Mouse (Mus musculus): ENCODE results near the gene D8Ertd738e. TPM values are rescaled to one million over a fixed set of nuclear protein-coding genes. Genes with fewer than 3 reads are reported as not detected.
"Not testable (repeated sequence)": the region's sequence is repeated elsewhere in the genome, so short reads cannot be mapped to it uniquely, and the experiment has no call there.

D8Ertd738e gene
- 386 and 390 TPM in 2 replicates for polyA plus RNA-seq (2016; fragmentation: Nextera tagmentation; extraction: Ambion mirVana)

DNA sequence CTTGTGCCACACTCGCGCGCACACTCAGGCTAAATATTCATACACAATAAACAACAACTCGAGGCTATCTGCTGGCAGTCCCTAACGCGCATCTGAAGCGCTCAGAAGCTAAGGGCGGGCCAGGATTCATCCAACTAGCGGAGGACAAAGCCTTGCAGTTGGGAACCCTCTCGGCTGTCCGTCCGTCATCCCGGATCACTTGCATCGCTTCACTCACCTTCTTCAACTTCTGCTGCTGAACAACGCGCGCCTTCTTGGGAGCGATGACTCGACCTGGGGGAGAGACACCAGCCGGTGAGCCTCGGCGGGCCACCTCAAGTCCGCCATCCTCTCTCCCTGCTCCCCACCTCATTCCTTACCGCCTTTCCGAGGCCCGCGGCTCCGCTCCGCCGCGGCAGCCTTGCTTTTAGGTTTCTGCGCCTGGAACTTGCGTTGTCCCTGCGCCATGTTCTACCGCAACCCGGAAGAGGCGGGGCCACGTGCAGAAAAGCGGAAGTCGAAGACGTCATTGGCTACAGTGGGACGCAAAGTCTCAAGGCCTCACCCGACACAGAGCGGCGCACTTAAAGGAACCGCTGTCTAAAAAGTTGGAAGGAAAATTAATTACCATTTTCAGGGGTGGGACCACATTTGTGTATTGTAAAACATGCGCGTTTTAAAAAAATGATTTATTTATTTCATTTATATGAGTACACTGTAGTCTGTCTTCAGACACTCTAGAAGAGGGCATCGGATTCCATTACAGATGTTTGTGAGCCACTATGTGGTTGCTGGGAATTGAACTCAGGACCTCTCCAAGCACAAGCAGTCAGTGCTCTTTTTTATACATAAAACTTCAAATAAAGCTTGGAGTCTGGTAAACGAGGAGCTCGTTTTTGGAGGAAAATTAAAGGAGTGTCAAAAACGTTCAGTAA lies at the start of gene D8Ertd738e:
D8Ertd738e (minus strand) TSS at position 463 of the 914 bp plus-strand sequence.
- no peaks in the 10 kb centered on the region for H3K27me3 ChIP-seq (ENCODE audit: poor library complexity, severe bottlenecking)
- peak within 1 kb of the TSS; percentile 88 for H3K27ac ChIP-seq
- peak within 1 kb of the TSS; percentile 94 for H3K4me3 ChIP-seq
- no peaks in the 10 kb centered on the region for H3K9me3 ChIP-seq
- H3K4me1 ChIP-seq, result peaks cover 14% of the 10 kb centered on the region; the same call in 1 of the 2 replicates
- DNase-seq (ENCODE audit: extremely low spot score, low spot score), result peak; percentile 91
- peaks cover 83% of the 10 kb centered on the region for H3K36me3 ChIP-seq (replicated peaks)
- 4% methylated on average over 52 of the region's 52 CpGs for WGBS

DNA sequence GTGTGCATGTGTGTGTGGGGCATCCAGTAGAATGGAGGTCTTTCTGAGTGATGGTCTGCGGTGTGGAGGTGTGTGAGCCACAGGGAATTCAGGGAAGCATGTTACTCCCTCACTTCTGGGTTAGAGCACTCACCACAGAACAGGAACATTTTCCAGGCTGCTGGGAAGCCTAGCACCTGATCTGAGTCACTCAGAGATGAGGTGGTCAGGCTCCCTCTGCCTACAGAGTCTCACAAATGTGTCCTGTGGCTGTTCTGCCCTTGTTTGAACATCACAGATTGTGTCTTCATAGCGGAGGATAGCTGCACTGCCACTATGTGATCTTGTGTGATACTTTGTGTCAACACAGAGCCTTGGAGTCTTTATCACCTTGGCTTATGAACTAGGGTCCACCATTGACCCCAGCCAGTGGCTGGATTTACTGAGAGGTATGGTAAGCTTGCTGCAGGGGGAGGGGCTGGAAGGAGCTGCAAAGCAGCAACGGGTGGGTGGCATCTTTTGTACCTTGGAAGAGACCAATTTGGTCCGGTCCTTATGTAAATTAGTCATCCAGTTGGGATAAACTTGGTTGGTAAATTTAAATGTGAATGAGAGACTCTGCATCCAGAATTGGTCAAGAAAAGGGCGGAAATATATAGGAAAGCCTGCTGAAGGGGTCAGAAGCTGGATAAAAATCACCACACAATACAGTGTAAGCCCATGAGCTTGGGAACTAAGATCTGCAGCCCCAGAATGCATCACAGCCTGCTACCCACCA lies 47.7 kb upstream of the D8Ertd738e start:
- H3K27ac ChIP-seq, result no peak overlapping the region
- 0 out of 2 replicates have a peak, but pooled peaks cover 4% of the 10 kb centered on the region for H3K27me3 ChIP-seq (ENCODE audit: poor library complexity, severe bottlenecking)
- no peak overlapping the region for H3K4me3 ChIP-seq
- H3K4me1 ChIP-seq, result no peaks in the 10 kb centered on the region
- no peaks in the 10 kb centered on the region for H3K36me3 ChIP-seq (replicated peaks)
- no peaks in the 10 kb centered on the region for H3K9me3 ChIP-seq
- no peak for DNase-seq (ENCODE audit: extremely low spot score, low spot score)
- 71% methylated on average over 5 of the region's 5 CpGs for WGBS

DNA sequence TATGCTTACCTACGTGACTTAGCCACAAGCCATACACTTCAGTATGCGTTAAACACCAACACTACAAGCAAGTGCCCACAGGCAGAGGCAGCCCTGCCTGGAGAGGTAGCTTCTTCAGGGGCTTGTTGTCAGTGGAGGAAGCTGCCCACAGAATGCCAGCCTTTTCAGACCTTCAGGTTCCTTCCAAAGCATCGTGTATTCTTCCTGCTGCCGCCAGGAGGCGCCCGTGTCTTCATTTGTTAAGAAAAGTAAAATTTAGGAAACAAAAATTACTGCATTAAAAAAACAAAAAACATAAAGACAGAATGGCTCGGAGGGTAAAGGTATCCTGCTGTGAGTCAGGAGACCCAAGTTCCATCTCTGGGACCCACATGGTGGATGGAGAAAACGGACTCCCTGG lies 42.2 kb upstream of the D8Ertd738e start:
- Histone ChIP-seq H3K27ac (no peak overlapping the region), H3K27me3 (ENCODE audit: poor library complexity, severe bottlenecking) (0 out of 2 replicates have a peak, but pooled peaks cover 4% of the 10 kb centered on the region), H3K4me3 (no peak overlapping the region), H3K9me3 (no peaks in the 10 kb centered on the region), H3K36me3 (replicated peaks) (no peaks in the 10 kb centered on the region), H3K4me1 (no peaks in the 10 kb centered on the region)
- WGBS, result 27% methylated on average over 8 of the region's 8 CpGs
- DNase-seq (ENCODE audit: extremely low spot score, low spot score), result peak; percentile 36

DNA sequence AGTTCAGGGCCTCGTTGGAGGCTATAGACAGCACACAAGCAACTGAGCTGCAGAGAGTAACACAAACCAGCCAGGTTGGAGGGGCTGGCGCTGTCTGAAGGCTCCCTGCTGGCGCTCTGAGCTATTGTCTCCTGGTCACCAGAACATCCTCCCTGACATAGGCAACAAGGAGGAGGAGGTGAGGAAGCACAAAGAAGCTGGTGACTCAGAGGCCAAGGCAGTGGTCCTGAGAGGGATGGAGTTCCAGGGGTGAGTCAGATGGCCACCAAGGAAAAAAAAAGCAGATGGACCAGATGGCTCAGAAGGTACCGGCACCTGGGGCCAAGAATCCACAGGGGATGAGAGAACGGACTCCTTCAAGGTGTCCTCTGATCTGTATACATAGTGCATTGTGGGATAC lies 41.6 kb upstream of the D8Ertd738e start:
- no peak for DNase-seq (ENCODE audit: extremely low spot score, low spot score)
- H3K27me3 ChIP-seq (ENCODE audit: poor library complexity, severe bottlenecking), result 0 out of 2 replicates have a peak, but pooled peaks cover 4% of the 10 kb centered on the region
- WGBS, result 68% methylated on average over 5 of the region's 5 CpGs
- H3K4me3 ChIP-seq, result no peak overlapping the region
- no peaks in the 10 kb centered on the region for H3K36me3 ChIP-seq (replicated peaks)
- H3K27ac ChIP-seq, result no peak overlapping the region
- H3K9me3 ChIP-seq, result no peaks in the 10 kb centered on the region
- H3K4me1 ChIP-seq, result no peaks in the 10 kb centered on the region

GRCm38 (mm10) chr8:84288892-84289291 lies 39.4 kb upstream of the D8Ertd738e start:
- Histone ChIP-seq H3K27me3 (ENCODE audit: poor library complexity, severe bottlenecking) (no peaks in the 10 kb centered on the region), H3K9me3 (no peaks in the 10 kb centered on the region), H3K4me1 (peaks cover 4% of the 10 kb centered on the region), H3K27ac (no peak overlapping the region), H3K4me3 (no peak overlapping the region), H3K36me3 (replicated peaks) (no peaks in the 10 kb centered on the region)
- no peak for DNase-seq (ENCODE audit: extremely low spot score, low spot score)
- 63% methylated on average over 2 of the region's 2 CpGs for WGBS

- DNase-seq (ENCODE audit: extremely low spot score, low spot score); H3K27me3 ChIP-seq (ENCODE audit: poor library complexity, severe bottlenecking): not testable (repeated sequence)
- WGBS, result 59% methylated on average over 5 of the region's 5 CpGs
Measured at GRCm38 (mm10) chr8:84285665-84286064, 36.1 kb upstream of the D8Ertd738e start.

GRCm38 (mm10) chr8:84284608-84285063 lies 35.1 kb upstream of the D8Ertd738e start:
- Histone ChIP-seq H3K9me3 (0 out of 2 replicates have a peak, but pooled peaks cover 3% of the 10 kb centered on the region), H3K36me3 (replicated peaks) (no peaks in the 10 kb centered on the region), H3K4me1 (peaks cover 4% of the 10 kb centered on the region), H3K27me3 (ENCODE audit: poor library complexity, severe bottlenecking) (peaks cover 4% of the 10 kb centered on the region; the same call in 1 of the 2 replicates), H3K4me3 (no peak overlapping the region), H3K27ac (no peak overlapping the region)
- no peak for DNase-seq (ENCODE audit: extremely low spot score, low spot score)
- 51% methylated on average over 9 of the region's 9 CpGs for WGBS

More at GRCm38 (mm10) chr8:84285665-84286064, 36.1 kb upstream of the D8Ertd738e start:
- H3K36me3 ChIP-seq (replicated peaks); H3K27ac ChIP-seq; H3K4me3 ChIP-seq; H3K4me1 ChIP-seq; H3K9me3 ChIP-seq: not testable (repeated sequence)

GRCm38 (mm10) chr8:84280777-84281176 lies 31.3 kb upstream of the D8Ertd738e start:
- Histone ChIP-seq H3K9me3 (0 out of 2 replicates have a peak, but pooled peaks cover 3% of the 10 kb centered on the region), H3K36me3 (replicated peaks) (no peaks in the 10 kb centered on the region), H3K4me3 (no peak overlapping the region), H3K27me3 (ENCODE audit: poor library complexity, severe bottlenecking) (peaks cover 4% of the 10 kb centered on the region; the same call in 1 of the 2 replicates), H3K27ac (no peak overlapping the region), H3K4me1 (peaks cover 15% of the 10 kb centered on the region)
- WGBS, result 84% methylated on average over 10 of the region's 10 CpGs
- DNase-seq (ENCODE audit: extremely low spot score, low spot score), result no peak

DNA sequence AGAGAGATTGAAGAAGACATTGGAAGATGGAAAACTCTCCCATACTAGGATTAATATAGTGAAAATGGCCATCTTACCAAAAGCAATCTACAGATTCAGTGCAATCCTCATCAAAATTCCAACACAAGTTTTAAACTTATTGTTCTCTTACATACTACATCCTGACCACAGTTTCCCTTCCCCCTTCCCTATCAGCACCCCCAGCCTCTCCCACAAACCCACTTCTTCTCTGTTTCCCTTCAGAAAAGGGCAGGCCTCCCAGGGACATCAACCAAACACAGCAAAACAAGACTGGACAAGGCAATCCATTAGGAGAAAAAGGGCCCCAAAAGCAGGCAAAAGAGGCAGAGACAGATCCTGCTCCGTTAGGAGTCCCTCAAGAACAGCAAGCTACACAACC lies 26.9 kb upstream of the D8Ertd738e start:
- H3K9me3 ChIP-seq, result no peaks in the 10 kb centered on the region
- H3K36me3 ChIP-seq (replicated peaks), result no peaks in the 10 kb centered on the region
- H3K27me3 ChIP-seq (ENCODE audit: poor library complexity, severe bottlenecking), result peaks cover 4% of the 10 kb centered on the region; the same call in 1 of the 2 replicates
- no peak overlapping the region for H3K27ac ChIP-seq
- DNase-seq (ENCODE audit: extremely low spot score, low spot score), result no peak
- 81% methylated on average over 1 of the region's 1 CpGs for WGBS
- no peak overlapping the region for H3K4me3 ChIP-seq
- H3K4me1 ChIP-seq, result peaks cover 10% of the 10 kb centered on the region

GRCm38 (mm10) chr8:84273968-84274367 lies 24.4 kb upstream of the D8Ertd738e start:
- no peak overlapping the region for H3K27ac ChIP-seq
- DNase-seq (ENCODE audit: extremely low spot score, low spot score), result no peak
- no peak overlapping the region for H3K4me3 ChIP-seq
- no peaks in the 10 kb centered on the region for H3K9me3 ChIP-seq
- no peaks in the 10 kb centered on the region for H3K27me3 ChIP-seq (ENCODE audit: poor library complexity, severe bottlenecking)
- 83% methylated on average over 3 of the region's 3 CpGs for WGBS
- no peaks in the 10 kb centered on the region for H3K36me3 ChIP-seq (replicated peaks)
- peaks cover 23% of the 10 kb centered on the region for H3K4me1 ChIP-seq

DNA sequence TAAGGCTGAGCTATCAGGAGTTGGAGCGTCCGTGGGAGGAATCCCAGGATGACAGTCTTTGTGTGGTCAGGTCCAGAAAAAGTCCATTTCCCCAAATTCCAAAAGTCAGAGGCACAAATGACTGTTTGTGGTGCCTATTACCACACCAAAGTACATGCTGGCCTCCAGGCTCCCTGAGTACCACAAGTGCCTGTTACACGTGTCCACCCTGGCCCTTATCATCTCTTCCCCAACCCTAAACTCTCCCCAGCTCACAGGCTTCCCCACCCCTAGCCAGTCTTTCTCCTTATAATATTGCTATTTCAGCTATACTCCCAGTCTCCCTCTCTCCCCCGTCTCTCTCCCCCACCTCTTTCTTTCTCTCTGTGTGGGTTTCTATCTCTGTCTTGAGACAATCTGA lies 22.8 kb upstream of the D8Ertd738e start:
- no peak overlapping the region for H3K27ac ChIP-seq
- no peaks in the 10 kb centered on the region for H3K27me3 ChIP-seq (ENCODE audit: poor library complexity, severe bottlenecking)
- peaks cover 19% of the 10 kb centered on the region for H3K4me1 ChIP-seq
- H3K36me3 ChIP-seq (replicated peaks), result 0 out of 2 replicates have a peak, but pooled peaks cover 4% of the 10 kb centered on the region
- 88% methylated on average over 4 of the region's 4 CpGs for whole genome bisulfite sequencing
- H3K4me3 ChIP-seq, result no peak overlapping the region
- DNase-seq (ENCODE audit: extremely low spot score, low spot score), result no peak
- H3K9me3 ChIP-seq, result no peaks in the 10 kb centered on the region

- Histone ChIP-seq H3K9me3 (no peaks in the 10 kb centered on the region), H3K4me1 (peaks cover 14% of the 10 kb centered on the region), H3K36me3 (replicated peaks) (peaks cover 23% of the 10 kb centered on the region), H3K27me3 (ENCODE audit: poor library complexity, severe bottlenecking) (no peaks in the 10 kb centered on the region), H3K27ac (peak within 1 kb of the TSS; percentile 89), H3K4me3 (peak within 1 kb of the TSS; percentile 90)
- under 1% methylated on average over 44 of the region's 44 CpGs for WGBS
- DNase-seq (ENCODE audit: extremely low spot score, low spot score), result peak; percentile 99
Measured at GRCm38 (mm10) chr8:84269950-84270773, 20.6 kb upstream of the D8Ertd738e start, which contains the start of gene Ccdc130. Gene Ccdc130 (minus strand): TSS chr8:84270380.
